13 mouse cellular contexts compared by ENCODE assay signal in the genomic region with DNA sequence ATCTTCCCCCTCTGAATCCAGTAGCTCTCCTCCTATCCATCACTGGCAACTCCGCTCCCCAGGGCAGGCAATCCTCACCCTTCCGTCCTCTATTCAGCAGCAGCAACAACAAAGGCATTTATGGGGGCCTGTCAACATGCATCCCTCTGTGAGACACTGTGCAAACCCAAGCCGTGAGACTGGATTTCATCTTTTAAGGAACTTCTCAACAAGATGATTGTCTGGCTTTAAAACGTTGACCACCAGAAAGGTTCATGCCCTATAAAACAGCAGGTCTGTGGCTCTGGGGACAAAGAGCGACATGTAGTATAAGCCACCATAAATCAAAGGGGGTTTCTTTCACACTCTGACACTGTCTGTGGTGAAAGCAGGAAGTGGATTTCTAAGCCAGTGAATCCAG.
DNase-seq lines count a peak whose midpoint lies in the region; ATAC-seq and TF ChIP-seq lines count a peak whose summit lies in the region.
"Had no signal": no experiment of that assay in that cellular context is flagged by ENCODE, and none has a peak within 500 bp of the region (broad histone marks: within the 10 kb centered on the region; RNA-seq: fewer than 3 reads in every experiment).

No protein-coding gene starts in this region.

- TF ChIP-seq CTCF in ES-Bruce4 (IDR thresholded peaks at IDR 0.05; ENCODE audit: low read depth, low read length) = no peak
- no peak for TF ChIP-seq CTCF in lung, postnatal 0 days (IDR thresholded peaks at IDR 0.05)

- TF ChIP-seq EP300 in ES-Bruce4 (IDR thresholded peaks at IDR 0.05; ENCODE audit: insufficient read depth, low read depth, low read length) = no peak
- no peak for TF ChIP-seq EP300 in lung, postnatal 0 days (IDR thresholded peaks at IDR 0.05)

- peak; percentile 77 for DNase-seq in embryo, embryonic 10 days (ENCODE audit: low spot score)
- no peak for DNase-seq in lung, postnatal 0 days (ENCODE audit: low spot score)
- no peak for DNase-seq in c-Kit-positive CD71-positive TER-119-positive erythroid progenitor cells, embryonic 14.5 days (ENCODE audit: low spot score)
- DNase-seq in cerebellum, postnatal 10 days = no peak
- DNase-seq in left cerebral cortex, adult 18-20 months (ENCODE audit: low spot score in 2 of 2) = no peak
- DNase-seq: adrenal gland, adult 8-10 months; cerebellum, adult 9-11 months; heart, postnatal 36 days; layer of hippocampus, adult 9-11 months; lung, adult 18-20 months had no signal

- no peak overlapping the region for H3K9ac ChIP-seq in ES-Bruce4 (ENCODE audit: low read depth, poor library complexity, severe bottlenecking)
- peak overlapping the region; percentile 31; the same call in 1 of the 2 replicates for H3K9ac ChIP-seq in midbrain, embryonic 12.5 days (replicated peaks)
- no peak overlapping the region for H3K9ac ChIP-seq in lung, postnatal 0 days (replicated peaks; ENCODE audit: low read depth)

- TF ChIP-seq POLR2A in ES-Bruce4 (IDR thresholded peaks at IDR 0.05; ENCODE audit: insufficient read depth, low read length) = no peak

- H3K4me2 ChIP-seq in midbrain, embryonic 12.5 days (replicated peaks) = peak overlapping the region; percentile 34
- H3K4me2 ChIP-seq in lung, postnatal 0 days (replicated peaks; ENCODE audit: low read depth, low read length) = no peak overlapping the region

- H3K9me3 ChIP-seq in ES-Bruce4 (replicated peaks; ENCODE audit: control insufficient read depth, insufficient read depth, low read length, poor library complexity, severe bottlenecking) = no peaks in the 10 kb centered on the region
- H3K9me3 ChIP-seq in midbrain, embryonic 12.5 days = no peaks in the 10 kb centered on the region
- no peaks in the 10 kb centered on the region for H3K9me3 ChIP-seq in lung, postnatal 0 days (ENCODE audit: low read length)

- H3K36me3 ChIP-seq in ES-Bruce4 (ENCODE audit: control insufficient read depth, insufficient read depth, low read length, poor library complexity, severe bottlenecking) = no peaks in the 10 kb centered on the region
- H3K36me3 ChIP-seq in midbrain, embryonic 12.5 days = no peaks in the 10 kb centered on the region
- no peaks in the 10 kb centered on the region for H3K36me3 ChIP-seq in lung, postnatal 0 days (ENCODE audit: insufficient read depth, low read length)

- H3K27me3 ChIP-seq in ES-Bruce4 (ENCODE audit: control insufficient read depth, insufficient read depth, low read length, poor library complexity, severe bottlenecking) = no peaks in the 10 kb centered on the region
- H3K27me3 ChIP-seq in midbrain, embryonic 12.5 days = no peaks in the 10 kb centered on the region
- no peaks in the 10 kb centered on the region for H3K27me3 ChIP-seq in lung, postnatal 0 days (replicated peaks; ENCODE audit: insufficient read depth, low read length)

- H3K4me1 ChIP-seq in ES-Bruce4 (ENCODE audit: control insufficient read depth, insufficient read depth, low read length) = no peaks in the 10 kb centered on the region
- peaks cover 63% of the 10 kb centered on the region for H3K4me1 ChIP-seq in midbrain, embryonic 12.5 days
- no peaks in the 10 kb centered on the region for H3K4me1 ChIP-seq in lung, postnatal 0 days (ENCODE audit: insufficient read depth, low read depth, low read length)

- 0 out of 2 replicates have a peak, but pooled peaks have one; percentile 21 for ATAC-seq in granulocyte monocyte progenitor cell, adult 5-6 weeks (replicated peaks; ENCODE audit: poor library complexity, severe bottlenecking)
- peak; percentile 44 for ATAC-seq in midbrain, embryonic 12.5 days (ENCODE audit: low FRiP score, low read depth)
- ATAC-seq in lung, postnatal 0 days = no peak

- H3K27ac ChIP-seq in ES-Bruce4 (ENCODE audit: insufficient read depth, low read length) = 0 out of 2 replicates have a peak overlapping the region, but pooled peaks have one; percentile 4
- peak overlapping the region; percentile 92 for H3K27ac ChIP-seq in midbrain, embryonic 12.5 days (replicated peaks)
- no peak overlapping the region for H3K27ac ChIP-seq in lung, postnatal 0 days (ENCODE audit: low read length)

- H3K4me3 ChIP-seq in ES-Bruce4 (ENCODE audit: low read depth, low read length) = no peak overlapping the region
- no peak overlapping the region for H3K4me3 ChIP-seq in midbrain, embryonic 12.5 days
- H3K4me3 ChIP-seq in lung, postnatal 0 days (ENCODE audit: low read depth, low read length) = no peak overlapping the region

- 7% methylated on average over 5 of the region's 5 CpGs for WGBS in midbrain, embryonic 12.5 days
- 33% methylated on average over 5 of the region's 5 CpGs for WGBS in lung, postnatal 0 days
